Mouse (Mus musculus): ENCODE results near the gene Snrpd2. TPM values are rescaled to one million over a fixed set of nuclear protein-coding genes. Genes with fewer than 3 reads are reported as not detected.
A peak's percentile ranks its signal among the peaks of the same experiment; 100 is the strongest.

Gene Snrpd2
- polyA plus RNA-seq, 1 experiment from 2014 or later: 103 TPM

DNA sequence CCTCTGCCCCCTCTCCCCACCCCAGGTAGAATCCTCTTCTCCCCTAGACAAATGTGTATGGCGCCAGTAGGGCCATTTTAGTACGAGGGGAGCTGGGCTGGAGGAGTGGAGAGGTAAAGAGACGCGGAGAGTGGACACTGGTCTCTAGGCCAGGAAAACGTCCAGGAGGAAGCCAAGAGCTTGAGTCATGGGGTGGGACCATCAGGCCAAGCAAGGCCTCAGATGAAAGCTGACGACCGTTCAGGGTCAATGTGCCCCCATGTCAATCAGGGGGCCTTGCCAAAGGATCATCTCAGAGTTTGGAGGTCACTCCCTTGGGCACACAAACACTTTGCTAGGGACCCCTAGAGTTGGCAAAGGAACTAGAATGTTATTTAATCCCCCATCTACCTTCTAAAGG lies 27.7 kb downstream of the Snrpd2 start:
- 75% methylated on average over 7 of the region's 7 CpGs for WGBS
- no peaks in the 10 kb centered on the region for H3K4me1 ChIP-seq (replicated peaks; ENCODE audit: control insufficient read depth, insufficient read depth)
- no peak for ATAC-seq (ENCODE audit: low FRiP score, low TSS enrichment)

DNA sequence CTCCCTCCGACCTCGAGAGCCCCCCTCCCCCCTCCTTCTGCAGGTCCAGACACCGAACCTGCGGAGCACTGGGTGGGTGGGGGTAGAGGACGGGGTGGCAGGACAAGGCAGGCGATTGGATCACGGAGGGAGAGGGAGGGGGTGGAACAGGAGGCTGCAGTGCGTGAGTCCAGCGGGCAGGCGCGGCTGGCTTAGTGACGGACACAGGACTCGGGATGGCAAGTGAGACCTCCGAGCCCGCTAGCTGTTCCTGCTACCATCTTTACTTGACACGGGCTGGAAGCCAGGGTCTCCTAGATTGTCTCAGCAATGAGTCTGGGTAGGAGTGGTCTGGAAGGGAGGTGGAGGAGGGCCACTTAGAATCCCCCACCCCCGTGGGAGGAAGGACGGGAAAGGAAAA lies 28.5 kb downstream of the Snrpd2 start:
- DNase-seq (ENCODE audit: low spot score): no peak
- no peaks in the 10 kb centered on the region for H3K36me3 ChIP-seq (ENCODE audit: control insufficient read depth, insufficient read depth, low read length)
- H3K9ac ChIP-seq (ENCODE audit: low read length): no peak overlapping the region
- no peak for TF ChIP-seq CTCF (IDR thresholded peaks at IDR 0.05; ENCODE audit: low read depth)
- TF ChIP-seq EP300 (optimal IDR thresholded peaks at IDR 0.05): no peak
- no peak for ATAC-seq (ENCODE audit: low FRiP score, low TSS enrichment)
- H3K4me3 ChIP-seq (ENCODE audit: low read depth, low read length): no peak overlapping the region
- no peak overlapping the region for H3K4me2 ChIP-seq (replicated peaks; ENCODE audit: low read depth)
- H3K9me3 ChIP-seq (ENCODE audit: control insufficient read depth, low read length): no peaks in the 10 kb centered on the region
- peaks cover 20% of the 10 kb centered on the region for H3K27me3 ChIP-seq (ENCODE audit: control insufficient read depth, insufficient read depth, low read length)
- 13% methylated on average over 18 of the region's 18 CpGs for WGBS
- H3K27ac ChIP-seq (replicated peaks): no peak overlapping the region
- no peaks in the 10 kb centered on the region for H3K4me1 ChIP-seq (replicated peaks; ENCODE audit: control insufficient read depth, insufficient read depth)

More for the DNA sequence above, 27.7 kb downstream of the Snrpd2 start:
- no peak for TF ChIP-seq EP300 (optimal IDR thresholded peaks at IDR 0.05)
- no peak for TF ChIP-seq CTCF (IDR thresholded peaks at IDR 0.05; ENCODE audit: low read depth)
- H3K36me3 ChIP-seq (ENCODE audit: control insufficient read depth, insufficient read depth, low read length): no peaks in the 10 kb centered on the region
- no peak overlapping the region for H3K27ac ChIP-seq (replicated peaks)
- no peak overlapping the region for H3K9ac ChIP-seq (ENCODE audit: low read length)
- no peaks in the 10 kb centered on the region for H3K9me3 ChIP-seq (ENCODE audit: control insufficient read depth, low read length)
- DNase-seq (ENCODE audit: low spot score): no peak
- H3K27me3 ChIP-seq (ENCODE audit: control insufficient read depth, insufficient read depth, low read length): peaks cover 20% of the 10 kb centered on the region
- no peak overlapping the region for H3K4me3 ChIP-seq (ENCODE audit: low read depth, low read length)
- no peak overlapping the region for H3K4me2 ChIP-seq (replicated peaks; ENCODE audit: low read depth)

DNA sequence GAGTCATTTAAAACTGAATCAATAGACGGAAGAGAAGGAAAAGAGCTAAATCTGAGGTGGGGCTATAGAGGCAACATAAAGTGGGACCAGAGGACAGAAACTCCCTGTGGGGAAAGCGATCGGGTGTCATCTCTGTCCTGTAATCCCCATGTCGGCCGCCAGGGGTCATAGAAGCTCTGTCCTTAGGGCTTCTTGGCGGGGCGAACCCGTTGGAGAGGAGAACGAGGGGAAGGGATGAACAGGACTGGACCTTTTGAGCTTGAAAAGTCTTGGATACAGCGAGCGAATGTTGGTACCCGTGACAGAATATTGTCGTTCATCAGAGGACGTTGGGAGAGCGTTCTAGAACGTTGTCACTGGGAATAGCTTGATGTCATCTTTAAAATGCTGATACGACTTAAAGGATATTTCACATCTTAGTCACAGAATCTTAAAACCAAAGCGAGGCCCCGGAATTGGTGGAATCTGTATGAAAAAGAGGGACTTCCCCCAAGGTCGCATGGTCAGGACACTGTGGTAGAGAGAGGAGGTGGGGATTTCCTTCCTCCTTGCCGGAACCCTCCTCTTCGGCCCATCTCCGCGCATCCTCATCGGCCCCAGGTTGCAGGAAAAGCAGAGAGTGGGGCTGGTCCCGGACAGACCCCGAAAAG lies 29.0 kb downstream of the Snrpd2 start:
- no peak overlapping the region for H3K4me2 ChIP-seq (replicated peaks; ENCODE audit: low read depth)
- H3K36me3 ChIP-seq (ENCODE audit: control insufficient read depth, insufficient read depth, low read length): no peaks in the 10 kb centered on the region
- no peak overlapping the region for H3K9ac ChIP-seq (ENCODE audit: low read length)
- peaks cover 20% of the 10 kb centered on the region for H3K27me3 ChIP-seq (ENCODE audit: control insufficient read depth, insufficient read depth, low read length)
- H3K9me3 ChIP-seq (ENCODE audit: control insufficient read depth, low read length): no peaks in the 10 kb centered on the region
- H3K27ac ChIP-seq (replicated peaks): no peak overlapping the region
- ATAC-seq (ENCODE audit: low FRiP score, low TSS enrichment) (no peak), DNase-seq (ENCODE audit: low spot score) (peak; percentile 72)
- 6% methylated on average over 27 of the region's 27 CpGs for WGBS
- H3K4me3 ChIP-seq (ENCODE audit: low read depth, low read length): 0 out of 2 replicates have a peak overlapping the region, but pooled peaks have one; percentile 17
- TF ChIP-seq CTCF (IDR thresholded peaks at IDR 0.05; ENCODE audit: low read depth): peak; percentile 87
- TF ChIP-seq EP300 (optimal IDR thresholded peaks at IDR 0.05): no peak
- no peaks in the 10 kb centered on the region for H3K4me1 ChIP-seq (replicated peaks; ENCODE audit: control insufficient read depth, insufficient read depth)

DNA sequence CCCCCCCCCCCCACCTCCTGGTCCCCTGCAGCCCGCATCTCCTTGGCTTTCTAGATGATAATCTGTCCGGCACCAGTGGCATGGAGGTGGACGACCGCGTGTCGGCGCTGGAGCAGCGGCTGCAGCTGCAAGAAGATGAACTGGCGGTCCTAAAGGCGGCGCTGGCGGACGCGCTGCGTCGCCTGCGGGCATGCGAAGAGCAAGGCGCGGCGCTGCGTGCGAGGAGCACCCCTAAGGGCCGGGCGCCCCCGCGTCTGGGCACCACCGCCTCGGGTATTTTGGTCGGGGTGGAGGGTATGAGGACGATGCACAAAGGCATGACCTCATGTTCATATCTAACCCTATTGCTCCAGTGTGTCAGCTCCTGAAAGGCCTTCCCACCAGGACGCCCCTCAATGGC lies 29.7 kb downstream of the Snrpd2 start:
- Histone ChIP-seq H3K4me1 (replicated peaks; ENCODE audit: control insufficient read depth, insufficient read depth) (no peaks in the 10 kb centered on the region), H3K27me3 (ENCODE audit: control insufficient read depth, insufficient read depth, low read length) (peaks cover 20% of the 10 kb centered on the region), H3K36me3 (ENCODE audit: control insufficient read depth, insufficient read depth, low read length) (no peaks in the 10 kb centered on the region), H3K9me3 (ENCODE audit: control insufficient read depth, low read length) (no peaks in the 10 kb centered on the region), H3K27ac (replicated peaks) (no peak overlapping the region), H3K4me3 (ENCODE audit: low read depth, low read length) (peak overlapping the region; percentile 17; the same call in 1 of the 2 replicates), H3K4me2 (replicated peaks; ENCODE audit: low read depth) (peak overlapping the region; percentile 37), H3K9ac (ENCODE audit: low read length) (no peak overlapping the region)
- under 1% methylated on average over 31 of the region's 32 CpGs for WGBS
- peak; percentile 24 for ATAC-seq (ENCODE audit: low FRiP score, low TSS enrichment)
- TF ChIP-seq CTCF (IDR thresholded peaks at IDR 0.05; ENCODE audit: low read depth): peak; percentile 83
- TF ChIP-seq EP300 (optimal IDR thresholded peaks at IDR 0.05): no peak
- DNase-seq (ENCODE audit: low spot score): peak; percentile 82

DNA sequence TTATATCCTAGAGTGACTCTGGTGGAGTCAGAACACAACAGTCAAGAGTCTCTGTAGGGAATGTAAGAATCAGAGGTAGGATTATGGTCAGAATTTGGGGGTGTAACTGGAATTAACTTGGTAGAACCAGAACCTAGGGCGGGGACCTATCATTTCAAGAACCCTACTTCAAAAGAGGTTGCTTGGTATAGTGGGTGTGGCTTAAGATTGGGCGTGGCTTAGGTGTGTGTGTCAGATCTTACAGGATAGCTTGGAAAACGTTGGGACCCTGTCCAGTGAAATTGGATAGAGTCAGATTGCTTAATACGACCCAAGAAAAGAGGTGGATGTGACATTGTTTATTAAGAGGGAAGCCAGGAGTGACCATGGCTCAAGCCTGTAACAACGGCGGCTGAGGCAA lies 30.4 kb downstream of the Snrpd2 start:
- H3K9ac ChIP-seq (ENCODE audit: low read length): no peak overlapping the region
- TF ChIP-seq EP300 (optimal IDR thresholded peaks at IDR 0.05) (no peak), CTCF (IDR thresholded peaks at IDR 0.05; ENCODE audit: low read depth) (no peak)
- H3K4me1 ChIP-seq (replicated peaks; ENCODE audit: control insufficient read depth, insufficient read depth): 0 out of 2 replicates have a peak, but pooled peaks cover 2% of the 10 kb centered on the region
- peaks cover 20% of the 10 kb centered on the region for H3K27me3 ChIP-seq (ENCODE audit: control insufficient read depth, insufficient read depth, low read length)
- H3K36me3 ChIP-seq (ENCODE audit: control insufficient read depth, insufficient read depth, low read length): no peaks in the 10 kb centered on the region; the same call in 1 of the 2 replicates
- WGBS: 38% methylated on average over 6 of the region's 6 CpGs
- no peak overlapping the region for H3K4me2 ChIP-seq (replicated peaks; ENCODE audit: low read depth)
- ATAC-seq (ENCODE audit: low FRiP score, low TSS enrichment): no peak
- no peak overlapping the region for H3K27ac ChIP-seq (replicated peaks)
- H3K9me3 ChIP-seq (ENCODE audit: control insufficient read depth, low read length): no peaks in the 10 kb centered on the region
- DNase-seq (ENCODE audit: low spot score): no peak
- no peak overlapping the region for H3K4me3 ChIP-seq (ENCODE audit: low read depth, low read length)

DNA sequence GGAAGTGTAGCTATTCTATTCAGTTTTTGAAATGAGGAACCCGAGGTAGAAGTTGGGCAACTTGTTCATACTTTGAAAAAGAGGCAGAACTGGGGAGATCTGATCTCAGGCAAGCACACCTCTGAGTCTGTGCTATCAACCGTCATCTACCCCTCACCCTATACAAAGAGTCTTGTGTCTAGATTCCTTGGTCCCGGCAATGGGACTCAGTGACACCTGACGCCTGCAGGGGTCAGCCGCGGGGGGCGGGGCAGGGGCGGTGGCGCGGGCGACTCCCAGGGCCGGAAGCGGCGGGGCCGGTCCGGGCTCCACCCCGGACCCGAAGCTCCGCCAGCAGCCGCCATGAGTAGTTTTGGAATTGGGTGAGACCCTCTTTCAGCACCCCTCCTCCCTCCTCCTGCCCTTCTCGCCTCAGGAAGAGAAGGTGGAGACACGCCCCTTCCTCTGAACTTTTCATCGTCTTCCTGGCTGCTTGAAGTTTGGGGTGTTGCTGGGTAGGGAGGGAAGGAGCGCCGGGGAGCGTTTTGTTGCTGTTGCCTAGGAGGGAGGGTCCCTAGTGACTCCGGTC lies 31.4 kb downstream of the Snrpd2 start:
- DNase-seq (ENCODE audit: low spot score) (peak; percentile 77), ATAC-seq (ENCODE audit: low FRiP score, low TSS enrichment) (peak; percentile 43)
- Histone ChIP-seq H3K4me2 (replicated peaks; ENCODE audit: low read depth) (peak overlapping the region; percentile 80), H3K27ac (replicated peaks) (no peak overlapping the region), H3K4me3 (ENCODE audit: low read depth, low read length) (peak overlapping the region; percentile 57), H3K36me3 (ENCODE audit: control insufficient read depth, insufficient read depth, low read length) (no peaks in the 10 kb centered on the region; the same call in 1 of the 2 replicates), H3K9ac (ENCODE audit: low read length) (peak overlapping the region; percentile 64), H3K4me1 (replicated peaks; ENCODE audit: control insufficient read depth, insufficient read depth) (0 out of 2 replicates have a peak, but pooled peaks cover 2% of the 10 kb centered on the region), H3K27me3 (ENCODE audit: control insufficient read depth, insufficient read depth, low read length) (peaks cover 20% of the 10 kb centered on the region), H3K9me3 (ENCODE audit: control insufficient read depth, low read length) (no peaks in the 10 kb centered on the region)
- no peak for TF ChIP-seq EP300 (optimal IDR thresholded peaks at IDR 0.05)
- TF ChIP-seq CTCF (IDR thresholded peaks at IDR 0.05; ENCODE audit: low read depth): no peak
- WGBS: 1% methylated on average over 24 of the region's 27 CpGs
